ENCODE assay signal across 10 mouse cellular contexts in the genomic region with DNA sequence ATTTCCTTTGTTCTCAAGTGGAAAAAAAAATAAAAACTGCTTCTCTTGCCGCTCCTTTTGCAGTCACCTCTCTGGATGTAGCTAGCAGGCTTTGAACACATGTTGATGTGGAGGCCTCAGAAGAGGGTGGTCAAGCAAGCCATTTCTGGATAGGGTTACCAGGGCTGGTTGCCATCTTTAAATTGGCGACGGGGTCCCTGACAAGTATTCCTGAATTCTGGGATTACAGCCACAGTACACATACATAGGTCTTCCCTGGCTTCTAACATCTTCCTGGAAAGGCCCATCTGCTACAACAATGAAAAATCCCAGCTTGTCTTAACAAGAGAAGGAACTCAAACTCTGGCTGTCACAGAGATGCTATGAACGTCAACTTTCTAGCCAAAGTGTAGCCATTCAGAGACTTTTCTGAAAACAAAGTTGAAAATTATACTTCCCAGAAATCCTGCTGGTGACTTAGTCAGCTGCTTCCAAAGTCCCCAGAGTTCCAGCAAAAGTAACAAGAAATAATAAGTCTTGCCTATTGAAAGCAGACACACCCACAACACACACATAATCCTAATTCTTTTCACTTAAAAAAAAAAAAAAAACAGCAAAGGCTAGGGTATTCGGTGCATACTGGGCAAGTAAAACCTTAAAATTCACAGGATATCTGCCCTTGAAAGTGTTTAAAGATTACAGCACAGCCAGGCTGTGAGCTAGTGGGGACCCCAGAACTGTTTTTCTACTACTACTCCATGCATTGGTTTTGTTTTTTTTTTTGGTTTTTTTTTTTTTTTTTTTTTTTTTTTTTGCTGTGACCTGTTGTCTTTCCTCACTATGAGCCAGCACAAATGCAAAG.
A peak's percentile ranks its signal among the peaks of the same experiment; 100 is the strongest.
DNase-seq lines count a peak whose midpoint lies in the region; ATAC-seq and TF ChIP-seq lines count a peak whose summit lies in the region.
"Had no signal": no experiment of that assay in that cellular context is flagged by ENCODE, and none has a peak within 500 bp of the region (broad histone marks: within the 10 kb centered on the region; RNA-seq: fewer than 3 reads in every experiment).

No protein-coding gene starts in this region.

- peak overlapping the region; percentile 94 for H3K4me3 ChIP-seq in heart, embryonic 10.5 days
- no peak overlapping the region for H3K4me3 ChIP-seq in hindbrain, postnatal 0 days (ENCODE audit: low read length)
- H3K4me3 ChIP-seq in stomach, embryonic 16.5 days (replicated peaks; ENCODE audit: low read length): no peak overlapping the region

- intact Hi-C loops in heart, postnatal 14 days (cut with DNase I): no loop called here

- ATAC-seq in hindbrain, postnatal 0 days: no peak
- ATAC-seq in stomach, embryonic 16.5 days (ENCODE audit: insufficient read depth, low FRiP score): no peak

- H3K36me3 ChIP-seq in heart, embryonic 10.5 days: peaks cover 5% of the 10 kb centered on the region
- no peaks in the 10 kb centered on the region for H3K36me3 ChIP-seq in hindbrain, postnatal 0 days (ENCODE audit: insufficient read depth, low read length)
- H3K36me3 ChIP-seq in stomach, embryonic 16.5 days (ENCODE audit: control insufficient read depth, insufficient read depth, low read length): no peaks in the 10 kb centered on the region

- H3K27me3 ChIP-seq in heart, embryonic 10.5 days (ENCODE audit: insufficient read depth, poor library complexity, severe bottlenecking): no peaks in the 10 kb centered on the region
- no peaks in the 10 kb centered on the region for H3K27me3 ChIP-seq in hindbrain, postnatal 0 days (ENCODE audit: insufficient read depth, low read length)
- H3K27me3 ChIP-seq in stomach, embryonic 16.5 days (ENCODE audit: control insufficient read depth, insufficient read depth, low read length): no peaks in the 10 kb centered on the region

- TF ChIP-seq CTCF in hindbrain, postnatal 0 days (IDR thresholded peaks at IDR 0.05; ENCODE audit: low read depth): no peak

- H3K9me3 ChIP-seq in heart, embryonic 10.5 days: no peaks in the 10 kb centered on the region
- H3K9me3 ChIP-seq in hindbrain, postnatal 0 days (ENCODE audit: low read length): no peaks in the 10 kb centered on the region
- H3K9me3 ChIP-seq in stomach, embryonic 16.5 days (replicated peaks; ENCODE audit: control insufficient read depth, low read length): no peaks in the 10 kb centered on the region

- H3K4me1 ChIP-seq in heart, embryonic 10.5 days: peaks cover 59% of the 10 kb centered on the region
- H3K4me1 ChIP-seq in hindbrain, postnatal 0 days (ENCODE audit: insufficient read depth, low read length): no peaks in the 10 kb centered on the region
- peaks cover 35% of the 10 kb centered on the region for H3K4me1 ChIP-seq in stomach, embryonic 16.5 days (ENCODE audit: control insufficient read depth, insufficient read depth, low read length)

- H3K9ac ChIP-seq in hindbrain, postnatal 0 days (replicated peaks; ENCODE audit: low read length): no peak overlapping the region
- H3K9ac ChIP-seq in stomach, embryonic 16.5 days (ENCODE audit: low read length): no peak overlapping the region

- WGBS in heart, embryonic 10.5 days: 53% methylated on average over 5 of the region's 5 CpGs
- 49% methylated on average over 5 of the region's 5 CpGs for WGBS in hindbrain, postnatal 0 days
- WGBS in stomach, embryonic 16.5 days: 49% methylated on average over 5 of the region's 5 CpGs

- H3K27ac ChIP-seq in heart, embryonic 10.5 days: peak overlapping the region; percentile 99
- H3K27ac ChIP-seq in hindbrain, postnatal 0 days: no peak overlapping the region
- peak overlapping the region; percentile 96 for H3K27ac ChIP-seq in stomach, embryonic 16.5 days (ENCODE audit: low read length)

- DNase-seq in heart, embryonic 10.5 days (ENCODE audit: low spot score): no peak
- no peak for DNase-seq in heart, postnatal 14 days
- peak; percentile 23 for DNase-seq in retina, embryonic 14.5 days (ENCODE audit: low spot score)
- no peak for DNase-seq in retina, postnatal 1 day
- DNase-seq in hindbrain, postnatal 0 days (ENCODE audit: low spot score): no peak
- DNase-seq in natural killer cell, adult 2 months (ENCODE audit: low spot score in 2 of 2): no peak
- DNase-seq in thymus, adult 18-20 months: no peak
- DNase-seq: cerebellum, adult 9-11 months; lung, postnatal 4 days had no signal

- peak overlapping the region; percentile 93; the same call in 1 of the 2 replicates for H3K4me2 ChIP-seq in hindbrain, postnatal 0 days (ENCODE audit: low read depth, low read length)
- peak overlapping the region; percentile 76 for H3K4me2 ChIP-seq in stomach, embryonic 16.5 days (ENCODE audit: low read depth, low read length)
